Comparison of ENCODE assay signal across 8 mouse cellular contexts in the genomic region with DNA sequence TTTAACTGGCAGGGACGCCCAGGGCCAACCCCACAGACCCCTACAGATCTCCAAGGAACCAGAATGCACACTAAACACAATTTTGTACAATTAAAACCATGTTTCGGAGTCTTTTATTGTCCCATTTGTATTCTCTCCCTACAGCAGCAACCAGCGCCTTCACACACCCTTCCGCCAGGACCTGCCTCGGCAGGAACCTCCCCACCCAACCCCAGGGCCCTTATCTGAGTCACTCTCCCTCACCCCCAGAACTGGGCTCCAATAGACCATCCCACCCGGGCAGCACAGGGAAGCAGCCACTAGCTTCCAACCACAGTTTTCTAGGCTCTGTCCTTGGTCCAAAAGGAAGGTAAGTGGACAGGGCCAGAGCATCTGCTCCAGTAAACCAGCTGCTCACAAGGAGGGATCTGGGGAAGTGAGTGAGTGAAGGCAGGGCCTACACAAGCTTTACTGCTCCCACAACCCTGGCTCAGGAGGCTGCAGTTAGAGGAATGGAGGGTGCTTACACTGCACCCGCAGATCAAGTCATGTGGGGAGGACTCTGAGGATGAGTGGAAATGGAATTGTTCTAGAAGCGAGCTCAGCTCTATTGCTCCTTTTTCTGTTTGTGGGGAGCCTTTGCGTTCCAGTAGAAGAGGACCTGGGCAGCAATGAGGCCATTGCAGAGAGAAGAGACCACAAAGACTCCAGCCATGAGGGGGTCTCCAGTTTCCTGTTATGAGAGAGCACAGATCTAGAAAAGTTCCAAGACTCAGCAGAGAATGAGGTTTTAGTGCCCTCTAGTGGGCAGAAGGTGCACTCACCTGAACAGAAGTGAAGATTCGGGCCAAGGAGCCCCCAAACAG. TPM values are rescaled to one million over a fixed set of nuclear protein-coding genes. Genes with fewer than 3 reads are reported as not detected.
A peak's percentile ranks its signal among the peaks of the same experiment; 100 is the strongest.
DNase-seq lines count a peak whose midpoint lies in the region; ATAC-seq and TF ChIP-seq lines count a peak whose summit lies in the region.

No protein-coding gene starts in this region.

- peak overlapping the region; percentile 66 for H3K27ac ChIP-seq in hindbrain, embryonic 10.5 days
- no peak overlapping the region for H3K27ac ChIP-seq in hindbrain, embryonic 12.5 days
- H3K27ac ChIP-seq in limb, embryonic 15.5 days: peak overlapping the region; percentile 77

- H3K27me3 ChIP-seq in hindbrain, embryonic 10.5 days (ENCODE audit: insufficient read depth, poor library complexity, severe bottlenecking): no peaks in the 10 kb centered on the region
- H3K27me3 ChIP-seq in hindbrain, embryonic 12.5 days: no peaks in the 10 kb centered on the region
- H3K27me3 ChIP-seq in E14TG2a.4 (ENCODE audit: insufficient read depth, low read length): no peaks in the 10 kb centered on the region
- no peaks in the 10 kb centered on the region for H3K27me3 ChIP-seq in limb, embryonic 15.5 days

- peak; percentile 80 for TF ChIP-seq CTCF in E14TG2a.4 (conservative IDR thresholded peaks at IDR 0.05; ENCODE audit: low read length)

- no peak overlapping the region for H3K4me2 ChIP-seq in hindbrain, embryonic 12.5 days (replicated peaks)
- peak overlapping the region; percentile 19; the same call in 1 of the 2 replicates for H3K4me2 ChIP-seq in limb, embryonic 15.5 days

- no peak for ATAC-seq in hindbrain, embryonic 12.5 days (ENCODE audit: low FRiP score)
- no peak for ATAC-seq in limb, embryonic 15.5 days (ENCODE audit: insufficient number of reproducible peaks, low FRiP score, low TSS enrichment, low read depth)
- ATAC-seq in neutrophil, adult 5-6 weeks (ENCODE audit: extremely low read depth, insufficient number of reproducible peaks, low FRiP score, poor library complexity, severe bottlenecking): peak; percentile 39; the same call in 1 of the 2 replicates

- intact Hi-C loops in heart, postnatal 10 days (cut with DNase I): no loop called here

- no peaks in the 10 kb centered on the region for H3K9me3 ChIP-seq in hindbrain, embryonic 10.5 days
- H3K9me3 ChIP-seq in hindbrain, embryonic 12.5 days (replicated peaks): no peaks in the 10 kb centered on the region
- H3K9me3 ChIP-seq in E14TG2a.4 (ENCODE audit: low read length): no peaks in the 10 kb centered on the region
- no peaks in the 10 kb centered on the region for H3K9me3 ChIP-seq in limb, embryonic 15.5 days

- no peak overlapping the region; the same call in 1 of the 2 replicates for H3K9ac ChIP-seq in hindbrain, embryonic 12.5 days
- no peak overlapping the region for H3K9ac ChIP-seq in limb, embryonic 15.5 days

- WGBS in hindbrain, embryonic 10.5 days: 81% methylated on average over 10 of the region's 10 CpGs
- 78% methylated on average over 10 of the region's 10 CpGs for WGBS in hindbrain, embryonic 12.5 days
- WGBS in limb, embryonic 15.5 days: 65% methylated on average over 10 of the region's 10 CpGs

- peak; percentile 61 for DNase-seq in hindbrain, embryonic 10.5 days (ENCODE audit: low spot score)
- peak; percentile 61 to 71 for DNase-seq in cerebellum, postnatal 25 days
- peak; percentile 47 to 70 for DNase-seq in heart, postnatal 10 days
- DNase-seq in yolk sac, embryonic 10.5 days (ENCODE audit: low spot score): no peak

- peaks cover 45% of the 10 kb centered on the region for H3K4me1 ChIP-seq in hindbrain, embryonic 10.5 days (replicated peaks)
- peaks cover 21% of the 10 kb centered on the region for H3K4me1 ChIP-seq in hindbrain, embryonic 12.5 days
- H3K4me1 ChIP-seq in E14TG2a.4 (replicated peaks; ENCODE audit: low read depth, low read length): peaks cover 94% of the 10 kb centered on the region
- H3K4me1 ChIP-seq in limb, embryonic 15.5 days: peaks cover 45% of the 10 kb centered on the region

- H3K4me3 ChIP-seq in hindbrain, embryonic 10.5 days: no peak overlapping the region
- H3K4me3 ChIP-seq in hindbrain, embryonic 12.5 days: no peak overlapping the region
- H3K4me3 ChIP-seq in E14TG2a.4 (replicated peaks; ENCODE audit: low read length): peak overlapping the region; percentile 84
- no peak overlapping the region for H3K4me3 ChIP-seq in limb, embryonic 15.5 days

- peaks cover 84% of the 10 kb centered on the region for H3K36me3 ChIP-seq in hindbrain, embryonic 10.5 days
- peaks cover 59% of the 10 kb centered on the region for H3K36me3 ChIP-seq in hindbrain, embryonic 12.5 days
- H3K36me3 ChIP-seq in E14TG2a.4 (ENCODE audit: insufficient read depth, low read length): peaks cover 78% of the 10 kb centered on the region
- peaks cover 56% of the 10 kb centered on the region for H3K36me3 ChIP-seq in limb, embryonic 15.5 days

RNA-seq across cellular contexts. Expression of gene Sox15, which starts 1.7 kb away (rescaled TPM):
- 0.37 TPM in 1 of 2 replicates, not detected in the other for polyA plus RNA-seq in hindbrain, embryonic 10.5 days (2016; fragmentation: Nextera tagmentation; extraction: Ambion mirVana)
- polyA plus RNA-seq in hindbrain, embryonic 12.5 days (2016; fragmentation: Nextera tagmentation; extraction: Ambion mirVana): 0.26 TPM in 1 of 2 replicates, not detected in the other
- not detected for total RNA-seq in heart, postnatal 10 days (2021)
- polyA plus RNA-seq in limb, embryonic 15.5 days (2015; fragmentation: Nextera tagmentation; extraction: Ambion mirVana): 3.2 and 4.8 TPM in 2 replicates
- 1.5 and 2.1 TPM in 2 replicates for total RNA-seq in neutrophil, adult 5-6 weeks (2017)

RNA-seq across cellular contexts. Expression of gene Mpdu1, which starts 5.6 kb away (rescaled TPM):
- 80.6 and 88.3 TPM in 2 replicates for polyA plus RNA-seq in hindbrain, embryonic 10.5 days (2016; fragmentation: Nextera tagmentation; extraction: Ambion mirVana)
- polyA plus RNA-seq in hindbrain, embryonic 12.5 days (2016; fragmentation: Nextera tagmentation; extraction: Ambion mirVana): 68.0 and 69.1 TPM in 2 replicates
- total RNA-seq in heart, postnatal 10 days (2021): 10 to 100 TPM; 33.1 to 33.7 TPM
- 58.9 and 63.9 TPM in 2 replicates for polyA plus RNA-seq in limb, embryonic 15.5 days (2015; fragmentation: Nextera tagmentation; extraction: Ambion mirVana)
- 35.6 and 41.3 TPM in 2 replicates for total RNA-seq in neutrophil, adult 5-6 weeks (2017)

RNA-seq across cellular contexts. Expression of gene Cd68, which starts 9.1 kb away (rescaled TPM):
- polyA plus RNA-seq in hindbrain, embryonic 10.5 days (2016; fragmentation: Nextera tagmentation; extraction: Ambion mirVana): 7.2 and 8.7 TPM in 2 replicates
- 6.9 and 8.2 TPM in 2 replicates for polyA plus RNA-seq in hindbrain, embryonic 12.5 days (2016; fragmentation: Nextera tagmentation; extraction: Ambion mirVana)
- 1 to 10 TPM; 5.8 to 7.8 TPM for total RNA-seq in heart, postnatal 10 days (2021)
- 18.2 and 24.1 TPM in 2 replicates for polyA plus RNA-seq in limb, embryonic 15.5 days (2015; fragmentation: Nextera tagmentation; extraction: Ambion mirVana)
- 82.6 and 91.5 TPM in 2 replicates for total RNA-seq in neutrophil, adult 5-6 weeks (2017)

RNA-seq across cellular contexts. Expression of gene Eif4a1, which starts 15.4 kb away (rescaled TPM):
- 740 and 935 TPM in 2 replicates for polyA plus RNA-seq in hindbrain, embryonic 10.5 days (2016; fragmentation: Nextera tagmentation; extraction: Ambion mirVana)
- polyA plus RNA-seq in hindbrain, embryonic 12.5 days (2016; fragmentation: Nextera tagmentation; extraction: Ambion mirVana): 555 and 589 TPM in 2 replicates
- 100 to 1,000 TPM; 389 to 397 TPM for total RNA-seq in heart, postnatal 10 days (2021)
- polyA plus RNA-seq in limb, embryonic 15.5 days (2015; fragmentation: Nextera tagmentation; extraction: Ambion mirVana): 443 and 469 TPM in 2 replicates
- total RNA-seq in neutrophil, adult 5-6 weeks (2017): 265 and 300 TPM in 2 replicates

RNA-seq across cellular contexts. Expression of gene Fxr2, which starts 24.0 kb away (rescaled TPM):
- polyA plus RNA-seq in hindbrain, embryonic 10.5 days (2016; fragmentation: Nextera tagmentation; extraction: Ambion mirVana): 37.9 and 47.4 TPM in 2 replicates
- polyA plus RNA-seq in hindbrain, embryonic 12.5 days (2016; fragmentation: Nextera tagmentation; extraction: Ambion mirVana): 62.7 and 62.8 TPM in 2 replicates
- total RNA-seq in heart, postnatal 10 days (2021): 10 to 100 TPM; 72.1 to 78.7 TPM
- 26.8 and 27.1 TPM in 2 replicates for polyA plus RNA-seq in limb, embryonic 15.5 days (2015; fragmentation: Nextera tagmentation; extraction: Ambion mirVana)
- 75.8 and 86.1 TPM in 2 replicates for total RNA-seq in neutrophil, adult 5-6 weeks (2017)
